Mouse (Mus musculus) stomach, postnatal 0 days (tissue): ENCODE measurements around the gene Cadm1. TPM values are rescaled to one million over a fixed set of nuclear protein-coding genes. Genes with fewer than 3 reads are reported as not detected.

Experiments used
- ATAC-seq: fragments of 200-750 bp; cut with Nextera tagmentation; 2 replicates; pipeline ENCODE4 v1.8.0; 2017; ENCODE audit not compliant: low FRiP score, low TSS enrichment
- DNase-seq: peaks from one replicate; pipeline ENCODE4 v3.0.0-alpha.2; 2016; ENCODE audit warnings: low spot score
- H3K27ac ChIP-seq: fragments of 300-500 bp; sonication (generic); replicated peaks from 2 replicates; pipeline ENCODE4 v1.5.1; 2014; ENCODE audit warnings: mild to moderate bottlenecking, control low read depth
- H3K27me3 ChIP-seq: fragments of 300-500 bp; sonication (generic); 2 replicates; pipeline ENCODE4 v1.6.1; 2014; ENCODE audit warnings: low read length; ENCODE audit not compliant: control insufficient read depth, insufficient read depth
- H3K36me3 ChIP-seq: fragments of 300-500 bp; sonication (generic); 2 replicates; pipeline ENCODE4 v1.6.1; 2014; ENCODE audit warnings: low read length, mixed read lengths; ENCODE audit not compliant: control insufficient read depth, insufficient read depth
- H3K4me1 ChIP-seq: fragments of 300-500 bp; sonication (generic); replicated peaks from 2 replicates; pipeline ENCODE4 v1.6.1; 2014; ENCODE audit warnings: antibody characterized with exemption; ENCODE audit not compliant: control insufficient read depth, insufficient read depth
- H3K4me2 ChIP-seq: fragments of 300-500 bp; sonication (generic); replicated peaks from 2 replicates; pipeline ENCODE4 v1.6.1; 2014; ENCODE audit warnings: low read depth, mild to moderate bottlenecking, control low read depth, moderate library complexity
- H3K4me3 ChIP-seq: fragments of 300-500 bp; sonication (generic); 2 replicates; pipeline ENCODE4 v1.5.1; 2014; ENCODE audit warnings: low read depth, low read length, control low read depth
- H3K9ac ChIP-seq: fragments of 300-500 bp; sonication (generic); 2 replicates; pipeline ENCODE4 v1.6.1; 2014; ENCODE audit warnings: mild to moderate bottlenecking, low read length, control low read depth, mixed read lengths
- H3K9me3 ChIP-seq: fragments of 300-500 bp; sonication (generic); 2 replicates; pipeline ENCODE4 v1.6.1; 2016; ENCODE audit warnings: low read length; ENCODE audit not compliant: control insufficient read depth
- CTCF ChIP-seq: IDR thresholded peaks from 2 replicates; pipeline ENCODE4 v1.5.1; 2016; ENCODE audit warnings: antibody characterized with exemption, low read depth, mild to moderate bottlenecking, moderate library complexity
- EP300 ChIP-seq: optimal IDR thresholded peaks from 2 replicates; pipeline ENCODE3; 2016; ENCODE audit warnings: antibody characterized with exemption
- WGBS: fragments of 180-500 bp; shearing (Covaris S2); extraction: QIAGEN DNeasy Blood & Tissue Kit; methylation state at CpG from one replicate; pipeline ENCODE4 v1.1.7; 2014; 5-methylcytosine and 5-hydroxymethylcytosine counted together
- polyA plus RNA-seq: library from polyadenylated mRNA; unstranded; fragments of >200 nt; fragmentation: Nextera tagmentation; extraction: Ambion mirVana; gene quantifications from 2 replicates; pipeline ENCODE4 v1.2.1, GENCODE M21; 2015

Gene Cadm1
- polyA plus RNA-seq, 1 experiment from 2014 or later = 18.3 TPM

DNA sequence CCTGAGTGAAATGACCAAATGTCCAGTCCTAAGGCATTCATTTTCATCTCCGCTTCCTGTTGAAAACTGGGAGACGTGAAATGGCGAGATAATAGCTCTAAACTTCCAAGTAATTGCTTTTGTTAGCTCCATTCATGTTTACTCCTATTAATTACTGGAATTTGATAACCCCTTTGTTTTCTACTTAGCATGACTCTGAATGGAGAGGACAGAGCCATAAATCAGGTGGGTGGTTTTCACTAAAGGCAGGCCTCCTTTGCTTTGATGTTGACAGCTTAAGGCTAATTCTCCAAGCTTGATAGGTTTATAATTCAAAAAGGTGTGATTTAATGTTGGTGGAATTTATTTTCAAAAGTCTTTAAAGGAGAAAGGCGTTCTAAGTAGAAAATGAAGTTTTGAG lies 74.0 kb downstream of the Cadm1 start:
- Histone ChIP-seq H3K4me1 (no peaks in the 10 kb centered on the region), H3K4me2 (no peak overlapping the region), H3K9ac (no peak overlapping the region), H3K27ac (no peak overlapping the region), H3K9me3 (no peaks in the 10 kb centered on the region), H3K27me3 (no peaks in the 10 kb centered on the region), H3K4me3 (no peak overlapping the region), H3K36me3 (no peaks in the 10 kb centered on the region)
- WGBS = 64% methylated on average over 4 of the region's 4 CpGs
- no peak for ATAC-seq
- no peak for TF ChIP-seq CTCF
- no peak for TF ChIP-seq EP300
- DNase-seq = no peak

DNA sequence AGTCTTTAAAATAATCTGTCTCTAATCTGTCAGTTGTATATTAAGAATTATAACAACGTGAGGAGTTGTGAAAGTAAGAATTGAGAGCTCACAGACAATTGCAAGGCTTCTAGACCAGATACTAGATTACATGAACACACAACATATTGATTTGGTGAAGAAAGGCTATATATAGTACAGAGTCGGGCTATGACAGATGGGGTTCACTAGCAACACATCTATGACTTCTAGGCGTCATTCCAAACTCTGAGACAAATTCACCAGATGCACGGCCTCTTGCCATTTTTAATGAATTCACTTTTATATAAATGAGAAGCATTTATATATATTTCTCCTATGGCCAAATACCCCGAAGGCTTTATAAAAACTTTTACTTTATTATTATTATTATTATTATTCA lies 75.7 kb downstream of the Cadm1 start:
- WGBS = 69% methylated on average over 5 of the region's 5 CpGs
- no peaks in the 10 kb centered on the region for H3K27me3 ChIP-seq

DNA sequence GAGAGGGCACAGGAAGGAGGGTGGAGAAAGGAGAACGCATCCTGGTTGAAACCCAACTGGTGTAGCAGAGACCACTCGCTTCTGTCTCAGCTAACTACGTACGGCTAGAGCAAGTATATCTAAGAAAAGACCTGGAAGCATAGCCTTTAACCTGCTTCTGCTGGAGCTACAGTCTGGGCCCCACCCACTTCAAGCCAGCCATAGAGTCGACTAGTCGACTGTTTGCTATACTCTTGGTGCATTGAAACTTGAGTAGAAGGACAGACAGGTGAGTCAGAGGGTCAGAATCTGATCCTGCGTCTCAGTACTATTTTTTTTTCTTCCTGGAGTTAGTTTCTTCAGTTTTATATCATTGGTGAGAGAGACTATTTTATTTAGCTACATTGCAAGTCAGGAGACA lies 78.5 kb downstream of the Cadm1 start:
- no peaks in the 10 kb centered on the region for H3K36me3 ChIP-seq
- H3K4me3 ChIP-seq = no peak overlapping the region
- no peaks in the 10 kb centered on the region for H3K27me3 ChIP-seq
- no peaks in the 10 kb centered on the region for H3K9me3 ChIP-seq
- DNase-seq (peak; percentile 65), ATAC-seq (peak; percentile 96)
- no peaks in the 10 kb centered on the region for H3K4me1 ChIP-seq
- 49% methylated on average over 7 of the region's 7 CpGs for WGBS
- no peak overlapping the region for H3K4me2 ChIP-seq
- TF ChIP-seq CTCF = no peak
- TF ChIP-seq EP300 = no peak
- H3K9ac ChIP-seq = no peak overlapping the region
- no peak overlapping the region for H3K27ac ChIP-seq

More for the DNA sequence above, 75.7 kb downstream of the Cadm1 start:
- TF ChIP-seq CTCF (no peak), EP300 (no peak)
- Histone ChIP-seq H3K27ac (no peak overlapping the region), H3K4me2 (no peak overlapping the region), H3K4me3 (no peak overlapping the region), H3K36me3 (no peaks in the 10 kb centered on the region), H3K9me3 (no peaks in the 10 kb centered on the region), H3K4me1 (no peaks in the 10 kb centered on the region), H3K9ac (no peak overlapping the region)
- DNase-seq = no peak
- ATAC-seq = no peak

DNA sequence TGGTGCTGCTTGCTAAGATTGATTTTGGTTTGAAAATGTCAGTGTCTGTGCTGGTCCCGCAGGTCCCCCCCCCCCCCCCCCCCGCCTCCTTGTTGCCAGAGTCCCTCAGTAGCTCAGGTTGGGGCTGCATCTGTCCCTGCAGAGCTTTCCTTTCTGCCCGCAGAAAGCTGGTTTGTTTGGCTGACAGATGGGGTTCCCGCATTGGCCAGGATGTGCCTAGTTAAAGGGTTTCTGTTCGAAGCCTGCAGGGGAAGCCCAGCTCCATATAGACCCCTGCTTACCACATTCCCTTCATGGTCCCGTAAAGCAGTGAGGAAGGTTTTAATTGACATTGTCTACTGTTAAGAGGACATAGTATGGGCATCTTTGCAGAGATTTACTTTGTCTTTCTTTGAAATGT lies 78.9 kb downstream of the Cadm1 start:
- 63% methylated on average over 5 of the region's 6 CpGs for WGBS
- no peaks in the 10 kb centered on the region for H3K4me1 ChIP-seq
- no peaks in the 10 kb centered on the region for H3K36me3 ChIP-seq
- no peaks in the 10 kb centered on the region for H3K27me3 ChIP-seq
- TF ChIP-seq CTCF (no peak), EP300 (no peak)
- no peaks in the 10 kb centered on the region for H3K9me3 ChIP-seq
- no peak overlapping the region for H3K9ac ChIP-seq
- no peak overlapping the region for H3K4me3 ChIP-seq
- no peak for DNase-seq
- ATAC-seq = no peak
- H3K4me2 ChIP-seq = no peak overlapping the region
- no peak overlapping the region for H3K27ac ChIP-seq

DNA sequence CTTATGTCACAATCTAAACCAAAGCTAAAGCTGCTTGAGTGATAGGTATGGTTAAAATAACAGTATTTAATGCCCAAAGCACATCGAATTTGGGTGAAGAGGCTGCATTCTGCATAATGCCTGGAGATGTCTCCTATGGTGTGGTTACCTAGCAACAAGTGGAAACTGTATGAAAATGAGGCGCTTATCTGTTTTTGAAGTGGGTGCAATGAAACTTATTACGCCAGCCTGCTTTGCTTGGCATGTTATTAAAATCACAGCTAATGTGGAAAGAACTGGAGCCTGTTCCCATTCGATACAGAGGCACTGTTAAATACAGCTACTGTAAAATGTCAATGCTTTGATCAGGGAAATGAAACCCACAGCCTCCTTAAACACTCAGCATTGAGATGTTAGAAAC lies 79.5 kb downstream of the Cadm1 start:
- no peaks in the 10 kb centered on the region for H3K9me3 ChIP-seq
- TF ChIP-seq CTCF (no peak), EP300 (no peak)
- ATAC-seq (no peak), DNase-seq (no peak)
- no peak overlapping the region for H3K9ac ChIP-seq
- no peaks in the 10 kb centered on the region for H3K36me3 ChIP-seq
- 81% methylated on average over 4 of the region's 4 CpGs for WGBS
- H3K4me3 ChIP-seq = no peak overlapping the region
- H3K4me2 ChIP-seq = no peak overlapping the region
- no peak overlapping the region for H3K27ac ChIP-seq
- H3K4me1 ChIP-seq = no peaks in the 10 kb centered on the region
- no peaks in the 10 kb centered on the region for H3K27me3 ChIP-seq

DNA sequence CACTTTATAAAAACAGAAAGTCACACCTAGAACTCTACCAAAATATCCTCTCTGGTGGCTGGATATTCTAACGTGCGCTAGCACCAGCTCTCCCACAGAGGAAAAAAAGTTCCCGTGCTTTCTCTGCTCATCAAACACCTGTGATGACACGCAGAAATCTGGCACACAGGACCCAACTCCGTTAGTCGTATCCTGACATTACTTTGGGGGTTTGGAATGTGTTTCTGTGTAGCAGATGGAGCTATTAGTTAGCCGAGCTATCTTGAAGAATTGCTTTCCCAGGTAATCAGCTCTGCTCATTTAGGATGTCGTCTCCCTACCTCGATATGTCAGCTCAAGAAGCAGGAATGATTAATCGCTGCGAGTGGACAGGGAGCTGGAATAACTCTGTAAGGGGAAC lies 80.3 kb downstream of the Cadm1 start:
- H3K4me3 ChIP-seq = no peak overlapping the region
- no peak overlapping the region for H3K27ac ChIP-seq
- no peak for ATAC-seq
- H3K36me3 ChIP-seq = no peaks in the 10 kb centered on the region
- no peak overlapping the region for H3K4me2 ChIP-seq
- no peaks in the 10 kb centered on the region for H3K9me3 ChIP-seq
- no peak overlapping the region for H3K9ac ChIP-seq
- no peak for DNase-seq
- no peaks in the 10 kb centered on the region for H3K27me3 ChIP-seq
- no peak for TF ChIP-seq CTCF
- TF ChIP-seq EP300 = no peak
- no peaks in the 10 kb centered on the region for H3K4me1 ChIP-seq
- 73% methylated on average over 11 of the region's 11 CpGs for WGBS
